Mouse (Mus musculus) hindbrain, embryonic 16.5 days (tissue): ENCODE measurements around the gene Atxn2. TPM values are rescaled to one million over a fixed set of nuclear protein-coding genes. Genes with fewer than 3 reads are reported as not detected.
"Not testable (repeated sequence)": the region's sequence is repeated elsewhere in the genome, so short reads cannot be mapped to it uniquely, and the experiment has no call there.

Experiments
- ATAC-seq: fragments of 200-750 bp; cut with Nextera tagmentation; 2 replicates; pipeline ENCODE4 v1.8.0; 2017; ENCODE audit warnings: moderate TSS enrichment, moderate library complexity
- H3K27ac ChIP-seq: fragments of 300-500 bp; sonication (generic); 2 replicates; pipeline ENCODE4 v1.5.1; 2014; ENCODE audit warnings: low read depth, mild to moderate bottlenecking, control low read depth, low read length, moderate library complexity
- H3K27me3 ChIP-seq: fragments of 300-500 bp; sonication (generic); replicated peaks from 2 replicates; pipeline ENCODE4 v1.6.1; 2014; ENCODE audit warnings: low read length; ENCODE audit not compliant: control insufficient read depth, insufficient read depth
- H3K36me3 ChIP-seq: fragments of 300-500 bp; sonication (generic); 2 replicates; pipeline ENCODE4 v1.6.1; 2014; ENCODE audit warnings: mild to moderate bottlenecking, low read length, moderate library complexity, mixed read lengths; ENCODE audit not compliant: control insufficient read depth, insufficient read depth
- H3K4me1 ChIP-seq: fragments of 300-500 bp; sonication (generic); 2 replicates; pipeline ENCODE4 v1.6.1; 2014; ENCODE audit warnings: low read depth, low read length; ENCODE audit not compliant: control insufficient read depth, insufficient read depth
- H3K4me2 ChIP-seq: fragments of 300-500 bp; sonication (generic); 2 replicates; pipeline ENCODE4 v1.6.1; 2014; ENCODE audit warnings: mild to moderate bottlenecking, low read length, control low read depth, moderate library complexity
- H3K4me3 ChIP-seq: fragments of 300-500 bp; sonication (generic); 2 replicates; pipeline ENCODE4 v1.5.1; 2014; ENCODE audit warnings: mild to moderate bottlenecking, low read length, control low read depth, moderate library complexity
- H3K9ac ChIP-seq: fragments of 300-500 bp; sonication (generic); 2 replicates; pipeline ENCODE4 v1.6.1; 2014; ENCODE audit warnings: low read depth, mild to moderate bottlenecking, control low read depth, low read length, moderate library complexity
- H3K9me3 ChIP-seq: fragments of 300-500 bp; sonication (generic); 2 replicates; pipeline ENCODE4 v1.6.1; 2014; ENCODE audit warnings: mild to moderate bottlenecking, low read length, moderate library complexity; ENCODE audit not compliant: control insufficient read depth
- WGBS: fragments of 180-500 bp; shearing (Covaris S2); extraction: QIAGEN DNeasy Blood & Tissue Kit; methylation state at CpG from one replicate; pipeline ENCODE4 v1.1.7; 2014; 5-methylcytosine and 5-hydroxymethylcytosine counted together
- polyA plus RNA-seq: library from polyadenylated mRNA; unstranded; fragments of >200 nt; fragmentation: Nextera tagmentation; extraction: Ambion mirVana; gene quantifications from 2 replicates; pipeline ENCODE4 v1.2.1, GENCODE M21; 2015

Atxn2 gene
- polyA plus RNA-seq, 1 experiment from 2014 or later = 53.9 TPM

DNA sequence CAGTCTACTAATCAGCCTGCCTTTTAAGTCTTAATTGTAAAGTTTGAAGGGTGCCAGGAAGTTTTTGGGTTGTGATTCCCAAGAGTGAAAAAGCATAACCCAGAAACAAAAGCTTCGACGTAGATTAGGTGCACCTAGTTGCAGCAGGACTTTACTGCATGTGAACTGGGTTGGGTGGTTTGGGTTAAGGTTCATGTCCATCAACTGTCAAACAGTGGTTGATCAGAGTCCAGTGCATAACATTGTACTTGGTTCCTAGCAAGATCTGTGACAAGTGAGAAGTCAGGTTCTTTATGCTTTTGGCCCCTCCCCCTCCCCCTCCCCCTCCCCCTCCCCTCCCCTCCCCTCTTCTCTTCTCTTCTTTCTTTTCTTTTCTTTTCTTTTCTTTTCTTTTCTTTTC is 31.8 kb downstream of the Atxn2 start:
- H3K9ac ChIP-seq = no peak overlapping the region

DNA sequence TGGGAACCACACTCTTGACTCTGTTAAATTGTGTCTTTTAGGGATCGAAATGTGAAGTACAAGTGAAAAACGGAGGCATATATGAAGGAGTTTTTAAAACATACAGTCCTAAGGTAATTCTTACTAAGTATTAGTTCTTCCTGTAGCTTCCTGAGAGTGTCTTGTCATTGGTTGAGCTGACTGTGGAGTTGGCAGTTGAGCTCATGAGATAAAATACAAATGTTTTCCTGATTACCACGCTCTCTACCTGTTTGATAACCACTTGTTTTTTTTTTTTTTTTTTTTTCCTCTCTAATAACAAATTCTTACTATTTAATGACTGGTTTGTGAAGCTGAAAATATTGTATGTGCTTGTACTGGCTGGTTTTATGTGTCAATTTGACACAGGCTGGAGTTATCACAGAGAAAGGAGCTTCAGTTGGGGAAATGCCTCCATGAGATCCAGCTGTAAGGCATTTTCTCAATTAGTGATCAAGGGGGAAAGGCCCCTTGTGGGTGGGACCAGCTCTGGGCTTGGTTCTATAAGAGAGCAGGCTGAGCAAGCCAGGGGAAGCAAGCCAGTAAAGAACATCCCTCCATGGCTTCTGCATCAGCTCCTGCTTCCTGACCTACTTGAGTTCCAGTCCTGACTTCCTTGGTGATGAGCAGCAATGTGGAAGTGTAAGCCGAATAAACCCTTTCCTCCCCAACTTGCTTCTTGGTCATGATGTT is 36.9 kb downstream of the Atxn2 start:
- H3K36me3 ChIP-seq, H3K4me2 ChIP-seq, ATAC-seq, H3K9me3 ChIP-seq, H3K27me3 ChIP-seq, H3K27ac ChIP-seq, H3K4me3 ChIP-seq, H3K9ac ChIP-seq, H3K4me1 ChIP-seq: not testable (repeated sequence)
- WGBS = over 99% methylated on average over 4 of the region's 4 CpGs

More for the DNA sequence above, 31.8 kb downstream of the Atxn2 start:
- WGBS = 92% methylated on average over 2 of the region's 2 CpGs
- Histone ChIP-seq H3K4me1 (no peaks in the 10 kb centered on the region), H3K36me3 (peaks cover 2% of the 10 kb centered on the region), H3K4me2 (no peak overlapping the region), H3K9me3 (no peaks in the 10 kb centered on the region), H3K27me3 (no peaks in the 10 kb centered on the region), H3K27ac (no peak overlapping the region), H3K4me3 (no peak overlapping the region)
- ATAC-seq = no peak

DNA sequence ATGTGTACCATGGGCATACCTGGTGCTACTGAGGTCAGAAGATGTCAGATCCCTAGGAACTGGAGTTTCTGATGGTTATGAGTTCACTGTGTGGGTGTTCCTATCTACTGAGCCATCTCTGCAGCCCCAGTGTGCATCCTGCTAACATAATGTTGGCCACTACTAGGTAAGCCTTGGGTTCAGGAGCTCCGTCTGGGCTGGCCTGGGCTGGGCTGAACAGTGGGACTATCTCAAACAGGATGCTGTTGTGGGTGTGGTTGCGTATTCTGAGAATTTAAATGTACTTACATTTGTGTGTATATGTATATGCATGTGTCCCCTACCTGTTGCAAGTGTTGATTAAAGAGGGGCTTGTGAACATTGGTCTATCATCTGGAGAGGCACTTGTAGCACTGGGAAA is 38.5 kb downstream of the Atxn2 start:
- H3K9ac ChIP-seq = no peak overlapping the region
- no peaks in the 10 kb centered on the region for H3K27me3 ChIP-seq
- H3K27ac ChIP-seq = no peak overlapping the region
- H3K36me3 ChIP-seq = peaks cover 12% of the 10 kb centered on the region
- H3K4me2 ChIP-seq = no peak overlapping the region
- no peak overlapping the region for H3K4me3 ChIP-seq
- H3K9me3 ChIP-seq = no peaks in the 10 kb centered on the region
- no peak for ATAC-seq
- H3K4me1 ChIP-seq = no peaks in the 10 kb centered on the region
- 97% methylated on average over 2 of the region's 2 CpGs for WGBS

DNA sequence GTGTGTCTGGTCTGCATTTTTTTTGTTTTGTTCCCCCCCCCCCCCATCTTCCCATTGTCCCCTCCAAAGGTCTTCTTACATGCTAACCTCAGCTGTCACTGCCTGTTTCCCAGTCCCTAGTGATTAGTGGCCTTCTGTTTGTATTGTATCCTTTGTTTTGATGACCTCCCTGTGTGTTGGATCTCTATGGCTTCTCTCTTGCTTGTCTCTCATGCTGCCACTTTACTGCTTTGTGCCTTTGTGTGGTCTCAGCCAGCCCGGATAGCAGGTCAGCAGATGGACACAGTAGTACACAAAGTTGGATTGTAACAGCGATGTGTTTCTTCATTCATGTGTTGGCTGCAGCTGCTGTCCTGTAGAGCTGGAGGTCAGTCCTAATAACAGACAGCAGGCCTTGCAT is 46.8 kb downstream of the Atxn2 start:
- Histone ChIP-seq H3K9me3 (no peaks in the 10 kb centered on the region), H3K4me3 (no peak overlapping the region), H3K4me1 (no peaks in the 10 kb centered on the region), H3K9ac (no peak overlapping the region), H3K27me3 (no peaks in the 10 kb centered on the region), H3K4me2 (no peak overlapping the region), H3K27ac (no peak overlapping the region), H3K36me3 (0 out of 2 replicates have a peak, but pooled peaks cover 3% of the 10 kb centered on the region)
- 16% methylated on average over 2 of the region's 2 CpGs for WGBS
- no peak for ATAC-seq

DNA sequence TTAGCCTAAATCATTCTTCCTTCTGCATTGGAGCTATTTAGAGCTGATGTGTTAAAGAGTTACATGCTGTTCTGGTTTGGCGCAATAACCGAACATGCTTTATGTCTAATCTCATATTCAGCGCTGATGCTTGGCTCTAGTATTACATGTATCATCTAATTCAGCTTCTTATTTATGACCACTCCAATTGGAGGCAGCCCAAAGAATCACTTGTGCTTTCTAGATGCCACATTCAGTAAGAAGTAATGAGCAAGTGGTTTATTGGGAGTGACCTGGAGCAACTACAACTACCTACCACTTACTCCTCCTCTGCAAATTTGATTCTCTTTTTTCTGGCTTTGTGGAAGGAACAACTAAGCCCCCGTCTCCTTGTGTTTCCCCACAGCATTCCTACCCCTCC is 47.2 kb downstream of the Atxn2 start:
- 73% methylated on average over 4 of the region's 4 CpGs for WGBS
- H3K27ac ChIP-seq = no peak overlapping the region

DNA sequence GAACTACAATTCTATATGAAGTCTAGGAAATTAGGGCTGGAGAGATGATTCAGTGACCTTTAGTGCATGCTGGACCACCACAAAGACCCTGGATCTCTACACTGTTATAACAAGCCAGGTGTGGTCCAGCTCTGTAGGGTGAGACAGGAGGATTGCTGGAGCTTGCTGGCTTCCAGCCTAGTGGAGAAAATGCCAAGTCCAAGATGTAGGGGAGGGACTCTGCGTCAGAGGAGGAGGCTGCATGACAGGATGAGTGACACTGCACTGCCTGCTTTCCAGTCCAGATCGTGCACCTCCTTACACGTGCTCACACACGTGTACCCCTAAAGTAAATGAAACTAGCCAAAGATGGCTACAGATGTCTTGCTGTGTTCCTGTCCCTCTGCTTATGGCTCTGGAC is 48.8 kb downstream of the Atxn2 start:
- no peak overlapping the region for H3K4me2 ChIP-seq
- H3K9ac ChIP-seq = no peak overlapping the region
- H3K36me3 ChIP-seq = no peaks in the 10 kb centered on the region
- no peaks in the 10 kb centered on the region for H3K27me3 ChIP-seq
- ATAC-seq = no peak
- H3K9me3 ChIP-seq = no peaks in the 10 kb centered on the region
- 85% methylated on average over 4 of the region's 4 CpGs for WGBS
- no peak overlapping the region for H3K4me3 ChIP-seq
- H3K4me1 ChIP-seq = no peaks in the 10 kb centered on the region
- no peak overlapping the region for H3K27ac ChIP-seq

More for the DNA sequence above, 47.2 kb downstream of the Atxn2 start:
- Histone ChIP-seq H3K4me2 (no peak overlapping the region), H3K9me3 (no peaks in the 10 kb centered on the region), H3K4me1 (no peaks in the 10 kb centered on the region), H3K27me3 (no peaks in the 10 kb centered on the region), H3K4me3 (no peak overlapping the region), H3K36me3 (0 out of 2 replicates have a peak, but pooled peaks cover 1% of the 10 kb centered on the region), H3K9ac (no peak overlapping the region)
- ATAC-seq = no peak

DNA sequence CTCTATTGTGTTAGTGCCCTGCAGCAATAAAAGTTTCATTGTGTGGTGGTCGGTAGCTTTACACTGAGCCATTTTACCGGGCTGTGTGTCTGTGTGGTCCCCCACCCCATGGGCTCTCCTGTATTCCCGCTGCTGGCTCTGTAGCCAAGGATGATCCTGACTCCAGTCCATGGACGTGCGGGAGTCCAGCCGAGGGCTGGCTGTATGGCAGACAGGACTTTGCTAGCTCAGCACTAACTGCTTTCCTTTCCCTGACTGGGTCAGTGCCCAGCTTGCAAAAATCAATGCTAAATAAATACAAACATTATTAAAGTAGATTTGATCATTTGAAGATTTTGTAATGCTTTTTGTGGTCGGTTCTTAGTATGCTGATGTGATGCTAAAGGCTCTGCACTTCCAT is 50.3 kb downstream of the Atxn2 start:
- no peak overlapping the region for H3K27ac ChIP-seq
- H3K4me1 ChIP-seq = no peaks in the 10 kb centered on the region
- 46% methylated on average over 7 of the region's 7 CpGs for whole genome bisulfite sequencing
- no peak overlapping the region for H3K4me2 ChIP-seq
- H3K9ac ChIP-seq = no peak overlapping the region
- no peak overlapping the region for H3K4me3 ChIP-seq
- H3K27me3 ChIP-seq = no peaks in the 10 kb centered on the region
- H3K9me3 ChIP-seq = no peaks in the 10 kb centered on the region
- ATAC-seq = 0 out of 2 replicates have a peak, but pooled peaks have one; percentile 52
- H3K36me3 ChIP-seq = no peaks in the 10 kb centered on the region

DNA sequence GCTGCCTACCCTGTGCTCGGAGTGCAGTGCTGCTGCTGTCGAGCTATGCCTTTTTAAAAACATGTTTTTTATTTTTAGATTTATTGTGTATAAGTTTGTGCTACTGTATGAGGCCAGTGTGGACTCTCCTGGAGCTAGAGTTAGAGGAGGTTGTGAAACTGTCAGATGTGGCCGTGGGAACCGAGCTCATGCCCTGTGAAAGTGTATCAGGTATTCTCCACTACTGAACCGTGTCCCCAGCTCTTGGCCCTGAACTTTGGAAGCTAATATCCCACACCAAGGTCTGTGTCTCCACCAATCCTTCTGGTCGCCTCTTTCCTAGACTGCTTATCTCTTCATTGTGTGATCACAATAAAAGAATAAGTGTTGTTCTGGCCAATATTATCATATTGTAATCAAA is 51.8 kb downstream of the Atxn2 start:
- Histone ChIP-seq H3K36me3 (no peaks in the 10 kb centered on the region), H3K27ac (no peak overlapping the region), H3K4me1 (no peaks in the 10 kb centered on the region), H3K9me3 (no peaks in the 10 kb centered on the region), H3K27me3 (no peaks in the 10 kb centered on the region), H3K4me3 (no peak overlapping the region), H3K4me2 (no peak overlapping the region), H3K9ac (no peak overlapping the region)
- 91% methylated on average over 6 of the region's 6 CpGs for WGBS
- ATAC-seq = no peak

DNA sequence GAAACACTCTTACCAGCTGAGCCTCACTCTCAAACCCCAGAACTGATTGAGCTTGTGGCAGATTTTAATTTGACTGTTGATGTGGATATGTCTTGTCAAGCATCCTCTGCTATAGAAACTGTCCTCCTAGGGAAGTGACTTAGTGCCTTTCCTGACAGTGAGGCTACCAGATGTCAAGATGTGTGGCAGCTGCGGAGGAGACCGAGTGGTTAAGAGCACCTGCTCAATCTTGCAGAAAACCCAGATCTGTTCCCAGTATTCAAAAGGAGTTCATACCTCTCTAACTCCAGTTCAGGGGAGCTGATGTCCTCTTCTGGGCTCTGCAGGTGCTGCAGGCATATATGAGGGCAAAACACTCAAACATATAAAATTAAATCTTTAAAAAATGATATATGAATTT is 53.9 kb downstream of the Atxn2 start:
- no peak for ATAC-seq
- no peaks in the 10 kb centered on the region for H3K4me1 ChIP-seq
- WGBS = 80% methylated on average over 2 of the region's 2 CpGs

More for the DNA sequence above, 53.9 kb downstream of the Atxn2 start:
- Histone ChIP-seq H3K36me3 (no peaks in the 10 kb centered on the region), H3K27ac (no peak overlapping the region), H3K4me2 (no peak overlapping the region), H3K27me3 (no peaks in the 10 kb centered on the region), H3K4me3 (no peak overlapping the region), H3K9me3 (no peaks in the 10 kb centered on the region), H3K9ac (no peak overlapping the region)
